Mouse (Mus musculus) embryo, embryonic 11.5 days (tissue): ENCODE measurements around the gene Slc27a3.

Experiments
- DNase-seq: peaks from one replicate; pipeline ENCODE4 v3.0.0-alpha.2; 2012; ENCODE audit warnings: low read depth, low spot score

The Slc27a3 gene

DNA sequence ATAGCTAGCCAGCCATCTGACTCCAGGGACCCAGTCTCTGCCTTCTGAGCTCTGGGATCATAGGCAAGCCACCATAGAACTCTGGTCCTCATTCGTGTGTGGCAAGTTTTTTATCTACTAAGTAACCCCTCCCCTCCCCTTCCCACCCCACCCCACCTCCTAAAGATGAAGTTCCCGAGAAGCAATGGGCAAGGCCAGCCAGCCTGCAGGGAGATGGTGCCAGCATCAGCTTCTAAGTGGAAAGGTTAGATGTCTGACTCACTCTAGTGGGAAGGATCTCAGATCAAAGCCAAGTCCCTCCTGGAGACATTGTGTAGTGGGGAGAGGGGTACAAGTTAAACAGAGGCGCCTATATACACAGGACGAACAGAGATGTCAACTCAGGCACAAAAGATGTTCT is 1.3 kb upstream of the Slc27a3 start:
- no peak for DNase-seq

DNA sequence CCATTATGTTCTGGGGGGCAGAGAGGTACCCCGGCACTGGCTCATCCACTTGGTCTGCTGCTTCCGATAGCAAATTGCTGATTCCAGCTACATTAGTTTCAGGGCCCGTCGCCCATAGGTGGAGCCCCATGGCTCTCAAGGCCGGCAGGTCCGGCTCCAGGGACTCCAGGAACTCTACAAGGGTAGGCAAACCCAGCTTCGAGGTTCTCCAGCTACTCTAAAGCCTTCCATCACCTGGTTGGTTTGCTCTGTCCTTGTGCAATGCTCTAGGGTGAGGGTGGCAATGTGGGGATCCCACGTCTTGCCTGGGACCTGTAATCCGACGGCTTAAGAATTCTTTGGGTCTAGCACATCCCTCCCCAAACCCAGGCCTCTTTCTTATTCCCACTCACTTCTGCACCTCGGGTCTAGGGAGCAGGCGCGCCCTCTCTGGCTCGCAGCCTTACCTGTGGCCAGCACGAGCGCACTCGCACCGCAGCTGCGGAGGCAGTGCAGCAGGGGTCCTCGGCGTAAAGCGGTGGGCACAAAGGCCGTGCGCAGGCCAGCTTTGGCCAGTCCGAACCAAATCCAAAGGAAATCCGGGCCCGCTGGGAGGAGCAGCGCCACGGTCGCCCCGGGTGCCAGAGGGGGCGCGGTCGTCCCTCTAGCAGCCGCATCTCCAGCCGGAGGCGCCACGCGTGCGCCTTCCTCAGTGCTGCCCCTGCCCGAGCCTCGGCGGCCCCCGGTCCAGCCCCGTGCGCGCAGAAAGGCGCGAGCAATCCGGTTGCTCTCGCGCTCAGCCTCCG is 820 bp downstream of the Slc27a3 start:
- peak; percentile 32 for DNase-seq

DNA sequence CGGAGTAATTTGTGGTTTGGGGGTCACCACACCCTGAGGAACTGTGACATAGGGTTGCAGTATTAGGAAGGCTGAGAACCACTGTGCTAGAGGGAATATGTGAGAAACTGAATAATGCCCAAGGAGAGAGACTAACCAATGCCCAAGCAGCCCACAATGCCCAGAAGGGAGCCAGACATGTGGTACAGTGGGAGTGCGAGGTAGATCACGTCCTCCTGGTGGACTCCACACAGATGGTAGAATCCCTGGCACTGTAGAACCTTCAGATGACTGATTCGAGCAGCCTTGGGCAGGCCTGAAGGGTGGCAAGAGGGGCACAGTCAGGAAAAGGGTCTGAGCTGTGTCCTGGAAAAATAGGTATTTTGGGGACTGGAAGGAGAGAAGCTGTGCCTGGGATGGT is 1.5 kb downstream of the Slc27a3 start:
- no peak for DNase-seq

GRCm38 (mm10) chr3:90387483-90387882 is 2.3 kb downstream of the Slc27a3 start:
- no peak for DNase-seq

DNA sequence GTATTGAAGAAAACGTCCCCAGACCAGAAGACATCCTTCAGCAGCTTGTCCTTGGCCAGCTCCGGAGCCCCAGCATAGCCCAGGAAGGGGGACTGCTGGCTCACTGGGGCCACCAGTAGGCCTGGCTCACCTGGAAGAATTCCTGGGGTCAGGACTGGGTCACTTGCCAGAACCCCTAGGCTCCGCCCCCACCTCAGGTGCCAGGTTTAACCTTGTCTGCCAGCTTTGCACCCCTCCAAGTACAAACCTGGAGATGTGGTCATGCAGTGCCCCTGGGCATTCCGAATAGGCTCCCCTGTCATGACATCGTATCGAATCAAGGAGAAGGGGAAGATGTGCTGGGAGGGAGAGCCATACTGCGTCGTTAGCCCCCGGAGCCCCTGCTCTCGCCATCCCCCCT is 2.9 kb downstream of the Slc27a3 start:
- no peak for DNase-seq

- DNase-seq = no peak
Observed at GRCm38 (mm10) chr3:90384851-90385375, 4.8 kb downstream of the Slc27a3 start.

DNA sequence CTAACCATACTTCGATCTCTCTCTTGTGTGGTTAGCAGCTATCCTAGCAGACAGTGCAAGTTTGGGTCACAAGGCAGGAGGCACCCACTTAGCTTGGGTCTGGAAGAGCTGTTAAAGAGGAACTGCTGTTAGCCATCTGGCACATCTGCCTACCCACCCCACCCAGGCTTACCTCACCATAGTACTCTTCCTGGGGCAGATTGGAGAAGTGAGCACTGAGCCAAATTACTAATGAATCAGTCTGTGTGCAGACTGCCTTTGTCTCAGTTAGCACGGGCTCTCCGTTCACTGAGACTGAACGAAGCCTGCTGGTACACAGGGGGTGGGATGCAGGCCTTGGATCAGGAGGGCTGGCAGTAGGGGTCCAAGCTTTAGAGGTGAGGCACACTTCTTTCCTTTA is 6.0 kb downstream of the Slc27a3 start:
- no peak for DNase-seq

DNA sequence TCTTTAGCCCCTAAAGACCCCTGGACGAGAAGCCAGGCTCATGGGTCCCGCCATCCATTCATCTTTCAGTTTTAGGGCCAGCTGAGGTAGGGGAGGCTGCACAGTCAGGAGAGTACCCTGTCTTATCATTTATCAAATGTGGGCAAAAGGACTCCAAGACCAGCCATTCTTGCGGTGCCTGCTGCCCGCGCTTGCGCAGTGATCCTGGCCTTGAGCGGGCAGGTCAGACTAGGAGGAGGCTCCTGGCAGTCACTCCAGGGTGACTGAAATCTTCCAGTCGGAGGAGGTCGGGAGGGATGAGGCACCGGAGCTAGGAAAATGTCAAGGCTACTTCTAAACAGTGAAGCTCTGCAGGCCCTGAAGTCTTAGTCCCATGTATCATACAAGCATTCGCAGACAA is 8.0 kb downstream of the Slc27a3 start:
- DNase-seq = no peak

- DNase-seq = no peak
Observed at GRCm38 (mm10) chr3:90378496-90378895, 11.2 kb downstream of the Slc27a3 start.

- peak; percentile 16 for DNase-seq
Observed at GRCm38 (mm10) chr3:90376247-90376585, 13.5 kb downstream of the Slc27a3 start.

DNA sequence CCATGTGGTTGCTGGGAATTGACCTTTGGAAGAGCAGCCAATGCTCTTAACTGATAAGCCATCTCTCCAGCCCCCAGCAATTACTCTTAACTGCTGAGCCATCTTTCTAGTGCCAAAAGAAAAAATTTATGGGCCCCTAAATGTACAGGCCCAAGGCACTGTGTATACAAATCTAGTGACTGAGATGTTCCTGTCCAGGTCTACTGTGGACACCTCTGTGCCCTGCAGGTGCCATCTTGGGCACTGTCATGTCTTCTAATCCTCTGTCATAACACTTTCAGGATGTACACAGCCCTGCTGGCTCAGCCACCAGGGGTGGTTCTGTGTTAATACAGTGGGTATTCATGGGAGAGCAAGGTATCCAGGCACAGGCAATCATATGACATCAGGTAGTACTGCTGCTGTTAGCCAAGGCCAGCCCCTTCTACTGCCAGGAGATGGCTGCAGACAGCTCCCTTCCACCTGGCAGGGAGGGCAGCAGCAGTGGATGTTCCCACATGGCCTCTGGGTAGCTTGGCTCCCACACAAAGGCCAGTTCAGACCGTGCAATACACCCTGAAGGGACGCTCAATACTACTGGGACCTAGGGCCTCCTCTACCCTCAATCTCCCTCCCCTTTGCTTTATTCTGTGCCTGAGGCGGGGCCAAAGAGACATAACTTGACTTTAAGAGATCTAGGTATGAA is 14.0 kb downstream of the Slc27a3 start:
- DNase-seq = no peak

DNA sequence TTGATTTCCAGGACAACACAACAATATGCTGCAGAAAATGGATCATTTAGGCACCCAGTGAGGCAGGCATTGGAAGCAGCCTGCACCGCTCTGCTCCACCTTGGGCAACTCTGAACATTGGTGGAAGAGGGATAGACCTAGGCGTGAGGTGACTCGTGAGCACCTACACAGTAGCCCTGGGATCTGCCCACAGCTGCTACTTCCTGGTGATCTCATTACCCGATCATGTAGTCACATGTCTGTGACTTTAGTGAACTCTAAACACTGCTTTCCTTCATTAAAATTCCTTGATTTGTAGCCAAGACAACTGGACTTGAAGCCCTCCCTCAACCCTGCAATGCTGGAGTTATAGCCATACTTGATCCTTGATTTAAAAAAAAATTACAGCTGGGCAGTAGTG is 15.4 kb downstream of the Slc27a3 start:
- DNase-seq = no peak

- DNase-seq = peak; percentile 72
Observed at GRCm38 (mm10) chr3:90373432-90374028, 16.2 kb downstream of the Slc27a3 start.

- DNase-seq = no peak
Observed at GRCm38 (mm10) chr3:90372817-90373216, 16.9 kb downstream of the Slc27a3 start.

GRCm38 (mm10) chr3:90371857-90372256 is 17.9 kb downstream of the Slc27a3 start:
- no peak for DNase-seq

DNA sequence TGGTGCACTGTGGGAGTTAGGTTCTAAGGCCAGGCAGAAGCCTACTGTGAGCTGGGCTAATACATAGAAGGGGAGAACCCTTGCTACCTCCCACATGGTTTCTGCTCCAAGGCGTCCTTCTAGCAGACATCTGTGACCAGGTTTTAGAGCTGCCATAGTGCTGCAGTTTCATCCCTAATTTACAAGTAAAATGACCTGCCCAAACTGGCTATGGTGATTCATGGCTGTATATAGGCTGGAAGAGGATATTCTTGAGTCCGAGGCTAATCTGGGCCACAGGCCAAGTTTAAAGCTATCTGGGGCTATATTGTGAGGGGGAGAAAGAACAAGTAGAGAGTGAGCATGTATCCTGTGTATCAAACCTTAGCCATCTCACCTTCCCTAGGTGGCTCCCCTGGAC is 20.7 kb downstream of the Slc27a3 start:
- DNase-seq = no peak

- no peak for DNase-seq
Observed at GRCm38 (mm10) chr3:90367001-90367632, 22.6 kb downstream of the Slc27a3 start.

- no peak for DNase-seq
Observed at GRCm38 (mm10) chr3:90362346-90362745, 27.4 kb downstream of the Slc27a3 start.

DNA sequence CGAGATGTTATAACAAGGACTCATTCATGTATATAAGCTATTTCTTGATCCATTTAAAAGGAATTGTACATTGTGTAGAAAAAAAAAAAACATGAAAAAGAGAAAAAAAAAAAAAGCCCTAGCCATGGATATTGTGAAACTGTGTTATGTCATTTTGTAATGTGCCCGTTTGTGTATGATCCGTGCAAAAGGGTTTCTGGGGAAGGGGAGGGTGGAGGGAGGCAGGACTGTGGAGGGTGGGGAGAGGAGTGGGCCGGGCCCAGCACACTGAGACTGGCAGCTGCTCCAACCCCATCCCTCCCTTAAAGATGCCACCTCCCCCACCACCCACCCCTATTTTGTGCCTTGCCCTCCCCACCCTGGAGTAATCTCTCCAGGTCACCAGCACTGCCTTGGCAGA is 28.3 kb downstream of the Slc27a3 start:
- no peak for DNase-seq

GRCm38 (mm10) chr3:90359230-90359629 is 30.5 kb downstream of the Slc27a3 start:
- DNase-seq = no peak

GRCm38 (mm10) chr3:90357959-90358358 is 31.8 kb downstream of the Slc27a3 start:
- no peak for DNase-seq

GRCm38 (mm10) chr3:90347847-90348246 is 41.9 kb downstream of the Slc27a3 start:
- DNase-seq = no peak
